Mouse (Mus musculus): ENCODE measurements around the gene Krt8. TPM values are rescaled to one million over a fixed set of nuclear protein-coding genes. Genes with fewer than 3 reads are reported as not detected.

Krt8 gene
- polyA plus RNA-seq, 1 experiment from 2014 or later = 47.9 TPM

GRCm38 (mm10) chr15:101977043-101977726, 27.1 kb downstream of the Krt8 start:
- Histone ChIP-seq H3K4me1 (ENCODE audit: control insufficient read depth, insufficient read depth, low read length) (no peaks in the 10 kb centered on the region), H3K36me3 (replicated peaks; ENCODE audit: control insufficient read depth, insufficient read depth, low read depth, low read length) (no peaks in the 10 kb centered on the region), H3K4me2 (ENCODE audit: low read depth, low read length) (peak overlapping the region; percentile 75), H3K27me3 (ENCODE audit: control insufficient read depth, insufficient read depth, low read length) (no peaks in the 10 kb centered on the region), H3K9me3 (replicated peaks; ENCODE audit: control insufficient read depth, low read length) (no peaks in the 10 kb centered on the region), H3K9ac (replicated peaks; ENCODE audit: low read length) (peak overlapping the region; percentile 69), H3K27ac (replicated peaks; ENCODE audit: low read depth, low read length) (no peak overlapping the region; the same call in 1 of the 2 replicates), H3K4me3 (ENCODE audit: low read depth, low read length) (peak overlapping the region; percentile 28)
- WGBS = 3% methylated on average over 39 of the region's 39 CpGs
- ATAC-seq (replicated peaks; ENCODE audit: insufficient number of reproducible peaks, low FRiP score, low TSS enrichment, low read depth) (peak; percentile 87), DNase-seq (ENCODE audit: low spot score) (peak; percentile 81)

- Histone ChIP-seq H3K4me3 (ENCODE audit: low read depth, low read length) (no peak overlapping the region), H3K27ac (replicated peaks; ENCODE audit: low read depth, low read length) (no peak overlapping the region; the same call in 1 of the 2 replicates), H3K9me3 (replicated peaks; ENCODE audit: control insufficient read depth, low read length) (no peaks in the 10 kb centered on the region), H3K4me2 (ENCODE audit: low read depth, low read length) (no peak overlapping the region), H3K4me1 (ENCODE audit: control insufficient read depth, insufficient read depth, low read length) (no peaks in the 10 kb centered on the region), H3K36me3 (replicated peaks; ENCODE audit: control insufficient read depth, insufficient read depth, low read depth, low read length) (no peaks in the 10 kb centered on the region), H3K9ac (replicated peaks; ENCODE audit: low read length) (no peak overlapping the region; the same call in 1 of the 2 replicates), H3K27me3 (ENCODE audit: control insufficient read depth, insufficient read depth, low read length) (no peaks in the 10 kb centered on the region)
- ATAC-seq (replicated peaks; ENCODE audit: insufficient number of reproducible peaks, low FRiP score, low TSS enrichment, low read depth) (no peak), DNase-seq (ENCODE audit: low spot score) (no peak)
- 61% methylated on average over 3 of the region's 3 CpGs for WGBS
Measured at GRCm38 (mm10) chr15:101976641-101977040, 27.6 kb downstream of the Krt8 start.

- WGBS = 46% methylated on average over 5 of the region's 5 CpGs
- H3K4me2 ChIP-seq (ENCODE audit: low read depth, low read length) = no peak overlapping the region
- no peaks in the 10 kb centered on the region for H3K9me3 ChIP-seq (replicated peaks; ENCODE audit: control insufficient read depth, low read length)
- no peak for ATAC-seq (replicated peaks; ENCODE audit: insufficient number of reproducible peaks, low FRiP score, low TSS enrichment, low read depth)
- DNase-seq (ENCODE audit: low spot score) = no peak
- no peaks in the 10 kb centered on the region for H3K27me3 ChIP-seq (ENCODE audit: control insufficient read depth, insufficient read depth, low read length)
- H3K4me3 ChIP-seq (ENCODE audit: low read depth, low read length) = no peak overlapping the region
- no peaks in the 10 kb centered on the region for H3K4me1 ChIP-seq (ENCODE audit: control insufficient read depth, insufficient read depth, low read length)
- H3K27ac ChIP-seq (replicated peaks; ENCODE audit: low read depth, low read length) = no peak overlapping the region
- H3K36me3 ChIP-seq (replicated peaks; ENCODE audit: control insufficient read depth, insufficient read depth, low read depth, low read length) = no peaks in the 10 kb centered on the region
- no peak overlapping the region for H3K9ac ChIP-seq (replicated peaks; ENCODE audit: low read length)
Measured at GRCm38 (mm10) chr15:101976023-101976422, 28.3 kb downstream of the Krt8 start.

- Histone ChIP-seq H3K27me3 (ENCODE audit: control insufficient read depth, insufficient read depth, low read length) (no peaks in the 10 kb centered on the region), H3K4me2 (ENCODE audit: low read depth, low read length) (no peak overlapping the region), H3K36me3 (replicated peaks; ENCODE audit: control insufficient read depth, insufficient read depth, low read depth, low read length) (no peaks in the 10 kb centered on the region), H3K9me3 (replicated peaks; ENCODE audit: control insufficient read depth, low read length) (no peaks in the 10 kb centered on the region), H3K4me1 (ENCODE audit: control insufficient read depth, insufficient read depth, low read length) (no peaks in the 10 kb centered on the region), H3K27ac (replicated peaks; ENCODE audit: low read depth, low read length) (no peak overlapping the region), H3K4me3 (ENCODE audit: low read depth, low read length) (no peak overlapping the region), H3K9ac (replicated peaks; ENCODE audit: low read length) (no peak overlapping the region)
- no peak for DNase-seq (ENCODE audit: low spot score)
- 65% methylated on average over 16 of the region's 16 CpGs for WGBS
- ATAC-seq (replicated peaks; ENCODE audit: insufficient number of reproducible peaks, low FRiP score, low TSS enrichment, low read depth) = no peak
Measured at GRCm38 (mm10) chr15:101974083-101974845, 30.0 kb downstream of the Krt8 start.

- DNase-seq (ENCODE audit: low spot score) = peak; percentile 96
- whole genome bisulfite sequencing = 9% methylated on average over 15 of the region's 15 CpGs
- Histone ChIP-seq H3K4me1 (ENCODE audit: control insufficient read depth, insufficient read depth, low read length) (no peaks in the 10 kb centered on the region), H3K36me3 (replicated peaks; ENCODE audit: control insufficient read depth, insufficient read depth, low read depth, low read length) (no peaks in the 10 kb centered on the region), H3K9me3 (replicated peaks; ENCODE audit: control insufficient read depth, low read length) (no peaks in the 10 kb centered on the region), H3K27me3 (ENCODE audit: control insufficient read depth, insufficient read depth, low read length) (no peaks in the 10 kb centered on the region), H3K27ac (replicated peaks; ENCODE audit: low read depth, low read length) (no peak overlapping the region), H3K4me2 (ENCODE audit: low read depth, low read length) (no peak overlapping the region), H3K9ac (replicated peaks; ENCODE audit: low read length) (no peak overlapping the region), H3K4me3 (ENCODE audit: low read depth, low read length) (no peak overlapping the region)
- no peak for ATAC-seq (replicated peaks; ENCODE audit: insufficient number of reproducible peaks, low FRiP score, low TSS enrichment, low read depth)
Measured at GRCm38 (mm10) chr15:101973414-101974077, 30.7 kb downstream of the Krt8 start.

- Histone ChIP-seq H3K27me3 (ENCODE audit: control insufficient read depth, insufficient read depth, low read length) (no peaks in the 10 kb centered on the region), H3K4me3 (ENCODE audit: low read depth, low read length) (no peak overlapping the region), H3K36me3 (replicated peaks; ENCODE audit: control insufficient read depth, insufficient read depth, low read depth, low read length) (no peaks in the 10 kb centered on the region), H3K27ac (replicated peaks; ENCODE audit: low read depth, low read length) (no peak overlapping the region), H3K9ac (replicated peaks; ENCODE audit: low read length) (no peak overlapping the region), H3K4me1 (ENCODE audit: control insufficient read depth, insufficient read depth, low read length) (no peaks in the 10 kb centered on the region), H3K9me3 (replicated peaks; ENCODE audit: control insufficient read depth, low read length) (no peaks in the 10 kb centered on the region), H3K4me2 (ENCODE audit: low read depth, low read length) (no peak overlapping the region)
- ATAC-seq (replicated peaks; ENCODE audit: insufficient number of reproducible peaks, low FRiP score, low TSS enrichment, low read depth) = no peak
- peak; percentile 82 for DNase-seq (ENCODE audit: low spot score)
- WGBS = 10% methylated on average over 3 of the region's 6 CpGs
Measured at GRCm38 (mm10) chr15:101970536-101970935, 33.7 kb downstream of the Krt8 start.

GRCm38 (mm10) chr15:101966808-101967207, 37.5 kb downstream of the Krt8 start:
- Histone ChIP-seq H3K4me1 (ENCODE audit: control insufficient read depth, insufficient read depth, low read length) (no peaks in the 10 kb centered on the region), H3K9ac (replicated peaks; ENCODE audit: low read length) (no peak overlapping the region), H3K4me2 (ENCODE audit: low read depth, low read length) (no peak overlapping the region), H3K4me3 (ENCODE audit: low read depth, low read length) (no peak overlapping the region), H3K9me3 (replicated peaks; ENCODE audit: control insufficient read depth, low read length) (no peaks in the 10 kb centered on the region), H3K27me3 (ENCODE audit: control insufficient read depth, insufficient read depth, low read length) (no peaks in the 10 kb centered on the region), H3K36me3 (replicated peaks; ENCODE audit: control insufficient read depth, insufficient read depth, low read depth, low read length) (no peaks in the 10 kb centered on the region), H3K27ac (replicated peaks; ENCODE audit: low read depth, low read length) (no peak overlapping the region)
- ATAC-seq (replicated peaks; ENCODE audit: insufficient number of reproducible peaks, low FRiP score, low TSS enrichment, low read depth) (no peak), DNase-seq (ENCODE audit: low spot score) (no peak)
- 80% methylated on average over 8 of the region's 8 CpGs for WGBS

- WGBS = 89% methylated on average over 3 of the region's 3 CpGs
- no peaks in the 10 kb centered on the region for H3K27me3 ChIP-seq (ENCODE audit: control insufficient read depth, insufficient read depth, low read length)
- no peak overlapping the region for H3K9ac ChIP-seq (replicated peaks; ENCODE audit: low read length)
- no peak overlapping the region for H3K4me2 ChIP-seq (ENCODE audit: low read depth, low read length)
- no peak overlapping the region for H3K27ac ChIP-seq (replicated peaks; ENCODE audit: low read depth, low read length)
- no peaks in the 10 kb centered on the region for H3K9me3 ChIP-seq (replicated peaks; ENCODE audit: control insufficient read depth, low read length)
- H3K36me3 ChIP-seq (replicated peaks; ENCODE audit: control insufficient read depth, insufficient read depth, low read depth, low read length) = no peaks in the 10 kb centered on the region
- DNase-seq (ENCODE audit: low spot score) (no peak), ATAC-seq (replicated peaks; ENCODE audit: insufficient number of reproducible peaks, low FRiP score, low TSS enrichment, low read depth) (no peak)
- no peaks in the 10 kb centered on the region for H3K4me1 ChIP-seq (ENCODE audit: control insufficient read depth, insufficient read depth, low read length)
- H3K4me3 ChIP-seq (ENCODE audit: low read depth, low read length) = no peak overlapping the region
Measured at GRCm38 (mm10) chr15:101958891-101959290, 45.4 kb downstream of the Krt8 start.

Data from embryonic facial prominence, embryonic 11.5 days (tissue).